Mouse (Mus musculus) hindbrain, embryonic 12.5 days (tissue): ENCODE results near the gene Ndufa6. TPM values are rescaled to one million over a fixed set of nuclear protein-coding genes. Genes with fewer than 3 reads are reported as not detected.
A peak's percentile ranks its signal among the peaks of the same experiment; 100 is the strongest.

Experiments used
- ATAC-seq: fragments of 200-750 bp; cut with Nextera tagmentation; 2 replicates; pipeline ENCODE4 v1.8.0; 2017; ENCODE audit warnings: moderate TSS enrichment; ENCODE audit not compliant: low FRiP score
- H3K27ac ChIP-seq: fragments of 300-500 bp; sonication (generic); 2 replicates; pipeline ENCODE4 v1.5.1; 2016; ENCODE audit warnings: mild to moderate bottlenecking
- H3K27me3 ChIP-seq: fragments of 300-500 bp; sonication (generic); 2 replicates; pipeline ENCODE4 v1.6.1; 2016; ENCODE audit warnings: mild to moderate bottlenecking
- H3K36me3 ChIP-seq: fragments of 300-500 bp; sonication (generic); 2 replicates; pipeline ENCODE4 v1.6.1; 2016; ENCODE audit warnings: mild to moderate bottlenecking
- H3K4me1 ChIP-seq: fragments of 300-500 bp; sonication (generic); 2 replicates; pipeline ENCODE4 v1.6.1; 2016
- H3K4me2 ChIP-seq: fragments of 300-500 bp; sonication (generic); replicated peaks from 2 replicates; pipeline ENCODE4 v1.6.1; 2016; ENCODE audit warnings: mild to moderate bottlenecking
- H3K4me3 ChIP-seq: fragments of 300-500 bp; sonication (generic); 2 replicates; pipeline ENCODE4 v1.5.1; 2016; ENCODE audit warnings: mild to moderate bottlenecking
- H3K9ac ChIP-seq: fragments of 300-500 bp; sonication (generic); 2 replicates; pipeline ENCODE4 v1.6.1; 2016; ENCODE audit warnings: mild to moderate bottlenecking, moderate library complexity
- H3K9me3 ChIP-seq: fragments of 300-500 bp; sonication (generic); replicated peaks from 2 replicates; pipeline ENCODE4 v1.6.1; 2016; ENCODE audit warnings: mild to moderate bottlenecking
- WGBS: fragments of 180-500 bp; shearing (Covaris S2); methylation state at CpG from one replicate; pipeline ENCODE4 v1.1.7; 2016; 5-methylcytosine and 5-hydroxymethylcytosine counted together
- polyA plus RNA-seq: library from polyadenylated mRNA; unstranded; fragments of >200 nt; fragmentation: Nextera tagmentation; extraction: Ambion mirVana; gene quantifications from 2 replicates; pipeline ENCODE4 v1.2.1, GENCODE M21; 2016

Ndufa6 gene
- polyA plus RNA-seq, 1 experiment from 2014 or later: 295 TPM

DNA sequence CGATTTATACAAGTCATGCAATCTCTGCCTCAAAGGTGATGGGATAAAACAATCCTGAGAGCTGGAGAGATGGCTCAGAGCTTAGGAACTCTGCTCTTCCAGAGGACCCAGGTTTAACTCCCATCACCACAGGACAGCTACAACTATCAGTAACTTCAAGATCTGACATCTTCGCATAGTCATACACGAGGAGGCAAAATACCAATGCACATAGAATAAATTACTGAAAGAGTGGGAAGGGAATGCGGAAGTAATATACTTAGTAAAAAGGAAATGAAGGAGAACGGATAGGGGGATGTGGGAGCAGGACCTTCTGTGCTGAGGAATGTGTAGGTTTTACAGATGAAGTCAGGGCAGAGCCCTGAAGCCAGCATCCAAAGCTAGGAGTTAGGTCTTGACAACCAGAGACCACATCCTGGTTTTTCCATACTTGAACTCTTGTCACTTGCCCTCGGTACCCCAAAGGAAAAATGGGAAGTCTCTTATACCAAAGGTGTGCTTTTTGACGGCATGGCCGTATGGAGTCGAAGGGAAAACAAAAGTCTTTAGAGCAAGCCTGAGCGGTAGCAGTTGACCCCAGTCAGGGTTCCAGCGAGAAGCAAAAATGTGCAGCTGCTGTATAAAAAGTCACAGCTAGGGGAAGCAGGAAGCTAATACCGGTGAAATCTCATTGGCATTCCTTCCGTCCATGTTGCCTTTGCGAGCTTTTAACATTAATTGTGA, 7.4 kb downstream of the Ndufa6 start:
- 68% methylated on average over 14 of the region's 14 CpGs for WGBS
- H3K4me3 ChIP-seq: peak overlapping the region; percentile 64
- H3K9ac ChIP-seq: peak overlapping the region; percentile 68
- H3K4me1 ChIP-seq: peaks cover 16% of the 10 kb centered on the region
- H3K4me2 ChIP-seq: peak overlapping the region; percentile 69
- peak; percentile 7; the same call in 1 of the 2 replicates for ATAC-seq
- 0 out of 2 replicates have a peak, but pooled peaks cover 4% of the 10 kb centered on the region for H3K27me3 ChIP-seq
- H3K36me3 ChIP-seq: peaks cover 36% of the 10 kb centered on the region
- no peaks in the 10 kb centered on the region for H3K9me3 ChIP-seq
- H3K27ac ChIP-seq: peak overlapping the region; percentile 85

DNA sequence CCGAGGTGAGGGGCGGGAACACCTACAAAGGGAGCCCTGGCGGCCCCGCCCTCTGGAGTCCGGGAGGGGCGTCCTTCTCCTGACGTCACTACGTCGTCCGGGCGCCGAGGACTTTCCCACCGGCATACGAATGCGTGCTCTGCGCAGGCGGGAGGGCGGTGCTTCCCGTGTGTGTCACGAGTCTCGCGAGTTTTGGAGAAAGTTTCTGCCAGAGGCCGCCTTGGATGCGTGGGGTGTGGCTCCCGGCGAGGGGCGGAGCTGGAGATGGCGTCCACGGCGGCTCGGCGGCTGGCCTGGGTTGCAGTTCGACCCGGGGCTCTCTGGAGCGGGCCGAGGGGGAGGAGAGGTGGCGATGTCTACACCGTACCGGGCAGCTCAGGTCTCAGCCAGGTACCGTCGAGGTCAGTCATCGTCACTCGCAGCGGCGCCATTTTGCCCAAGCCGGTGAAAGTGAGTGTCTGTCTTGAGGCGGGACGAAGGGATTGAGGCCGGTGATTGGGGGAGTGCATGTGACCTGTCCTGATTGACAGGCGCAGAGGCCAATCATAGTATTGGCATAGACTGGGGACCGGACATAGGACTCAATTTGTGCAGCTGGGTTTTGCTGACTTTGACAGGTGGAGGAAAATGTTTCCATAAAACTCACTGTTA, 8.2 kb downstream of the Ndufa6 start:
- Histone ChIP-seq H3K4me3 (peak overlapping the region; percentile 64), H3K27ac (peak overlapping the region; percentile 85), H3K4me1 (peaks cover 18% of the 10 kb centered on the region), H3K4me2 (peak overlapping the region; percentile 69), H3K9ac (peak overlapping the region; percentile 68), H3K36me3 (peaks cover 34% of the 10 kb centered on the region), H3K9me3 (no peaks in the 10 kb centered on the region), H3K27me3 (peaks cover 8% of the 10 kb centered on the region)
- under 1% methylated on average over 51 of the region's 51 CpGs for WGBS
- peak; percentile 99 for ATAC-seq

DNA sequence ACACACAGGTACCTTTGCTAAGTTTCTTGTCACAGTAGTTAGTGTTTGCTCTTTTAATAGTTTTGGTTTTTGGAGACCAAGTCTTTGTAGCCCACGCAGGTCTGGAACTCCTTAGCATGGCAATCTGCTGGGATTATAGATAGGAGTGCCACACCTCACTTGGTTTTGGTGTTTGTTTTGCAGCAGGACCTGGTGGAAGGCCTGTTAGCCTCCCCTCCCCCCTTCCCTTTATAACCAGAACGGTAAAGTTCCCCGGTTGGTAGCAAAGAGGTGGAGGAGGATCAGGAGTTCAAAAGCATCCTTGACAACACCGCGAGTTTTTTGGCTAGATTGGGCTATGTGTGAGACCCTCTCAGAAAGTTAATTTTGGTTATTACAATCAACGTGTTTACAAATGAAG, 9.2 kb downstream of the Ndufa6 start:
- no peak overlapping the region for H3K27ac ChIP-seq
- no peak for ATAC-seq
- H3K4me3 ChIP-seq: no peak overlapping the region
- H3K9me3 ChIP-seq: no peaks in the 10 kb centered on the region
- peaks cover 17% of the 10 kb centered on the region for H3K27me3 ChIP-seq
- WGBS: 89% methylated on average over 6 of the region's 6 CpGs
- H3K36me3 ChIP-seq: peaks cover 24% of the 10 kb centered on the region
- H3K4me2 ChIP-seq: no peak overlapping the region
- H3K4me1 ChIP-seq: peaks cover 23% of the 10 kb centered on the region
- H3K9ac ChIP-seq: no peak overlapping the region

DNA sequence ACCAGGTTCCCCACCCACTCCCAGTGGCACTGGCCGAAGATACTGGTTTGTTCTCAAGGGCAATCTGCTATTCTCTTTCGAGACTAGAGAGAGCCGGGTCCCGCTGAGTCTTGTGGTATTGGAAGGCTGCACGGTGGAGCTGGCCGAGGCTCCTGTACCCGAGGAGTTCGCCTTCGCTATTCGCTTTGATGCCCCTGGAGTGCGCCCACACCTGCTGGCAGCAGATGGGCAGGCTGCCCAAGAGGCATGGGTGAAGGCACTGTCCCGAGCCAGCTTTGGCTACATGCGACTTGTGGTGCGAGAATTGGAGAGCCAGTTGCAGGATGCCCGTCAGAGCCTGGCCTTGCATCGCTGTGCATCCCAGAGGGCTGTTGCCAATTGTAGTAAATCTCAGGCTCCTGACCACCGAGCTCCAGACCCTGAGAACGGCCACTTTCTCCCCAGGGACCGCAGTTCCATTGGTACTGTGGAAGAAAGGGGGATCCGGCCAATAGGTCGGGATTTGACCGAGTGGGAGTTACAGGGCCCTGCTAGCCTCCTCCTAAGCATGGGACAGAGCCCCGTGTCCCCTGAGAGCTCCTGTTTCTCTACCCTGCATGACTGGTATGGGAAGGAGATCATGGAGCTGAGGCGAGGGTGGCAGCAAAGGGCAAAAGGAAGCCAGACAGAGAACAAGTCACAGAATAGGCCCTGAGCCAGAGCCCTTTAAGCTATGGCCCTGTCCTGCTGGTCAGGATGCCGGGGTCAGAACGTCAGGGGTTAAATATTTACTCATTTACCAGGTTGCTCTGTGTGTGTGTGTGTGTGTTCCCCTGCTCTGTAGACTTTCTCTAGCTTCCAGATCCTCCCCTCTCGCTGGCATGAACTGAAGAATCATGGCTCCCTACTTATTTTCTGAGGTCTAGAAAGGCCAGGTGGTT, 10.5 kb downstream of the Ndufa6 start:
- H3K27ac ChIP-seq: no peak overlapping the region
- H3K9me3 ChIP-seq: no peaks in the 10 kb centered on the region

DNA sequence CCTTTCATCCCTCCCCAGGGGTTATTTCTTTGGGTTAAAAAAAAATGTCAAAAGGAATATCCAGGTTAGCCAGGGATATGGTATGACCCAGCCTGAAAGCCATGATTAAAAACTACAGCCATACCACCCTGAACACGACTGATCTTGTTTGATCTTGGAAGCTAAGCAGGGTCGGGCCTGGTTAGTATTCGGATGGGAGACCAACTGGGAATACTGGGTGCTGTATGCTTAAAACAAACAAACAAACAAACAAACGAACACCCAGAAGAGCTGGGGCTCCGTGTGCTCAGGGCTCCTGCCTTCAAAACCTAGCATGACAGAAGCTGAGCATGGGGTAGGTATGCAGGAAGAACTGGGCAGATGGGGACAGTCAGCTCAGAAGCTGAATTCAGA, 11.6 kb downstream of the Ndufa6 start:
- Histone ChIP-seq H3K4me1 (peaks cover 28% of the 10 kb centered on the region), H3K27ac (no peak overlapping the region), H3K9ac (no peak overlapping the region), H3K4me3 (no peak overlapping the region), H3K27me3 (peaks cover 23% of the 10 kb centered on the region), H3K36me3 (no peaks in the 10 kb centered on the region), H3K9me3 (no peaks in the 10 kb centered on the region), H3K4me2 (no peak overlapping the region)
- 84% methylated on average over 5 of the region's 5 CpGs for WGBS
- ATAC-seq: no peak

More for the DNA sequence above, 10.5 kb downstream of the Ndufa6 start:
- no peak overlapping the region for H3K9ac ChIP-seq
- peaks cover 23% of the 10 kb centered on the region for H3K27me3 ChIP-seq
- no peak overlapping the region for H3K4me3 ChIP-seq
- 85% methylated on average over 27 of the region's 27 CpGs for WGBS
- H3K4me2 ChIP-seq: 0 out of 2 replicates have a peak overlapping the region, but pooled peaks have one; percentile 6
- ATAC-seq: no peak
- H3K4me1 ChIP-seq: peaks cover 23% of the 10 kb centered on the region
- H3K36me3 ChIP-seq: peaks cover 11% of the 10 kb centered on the region

DNA sequence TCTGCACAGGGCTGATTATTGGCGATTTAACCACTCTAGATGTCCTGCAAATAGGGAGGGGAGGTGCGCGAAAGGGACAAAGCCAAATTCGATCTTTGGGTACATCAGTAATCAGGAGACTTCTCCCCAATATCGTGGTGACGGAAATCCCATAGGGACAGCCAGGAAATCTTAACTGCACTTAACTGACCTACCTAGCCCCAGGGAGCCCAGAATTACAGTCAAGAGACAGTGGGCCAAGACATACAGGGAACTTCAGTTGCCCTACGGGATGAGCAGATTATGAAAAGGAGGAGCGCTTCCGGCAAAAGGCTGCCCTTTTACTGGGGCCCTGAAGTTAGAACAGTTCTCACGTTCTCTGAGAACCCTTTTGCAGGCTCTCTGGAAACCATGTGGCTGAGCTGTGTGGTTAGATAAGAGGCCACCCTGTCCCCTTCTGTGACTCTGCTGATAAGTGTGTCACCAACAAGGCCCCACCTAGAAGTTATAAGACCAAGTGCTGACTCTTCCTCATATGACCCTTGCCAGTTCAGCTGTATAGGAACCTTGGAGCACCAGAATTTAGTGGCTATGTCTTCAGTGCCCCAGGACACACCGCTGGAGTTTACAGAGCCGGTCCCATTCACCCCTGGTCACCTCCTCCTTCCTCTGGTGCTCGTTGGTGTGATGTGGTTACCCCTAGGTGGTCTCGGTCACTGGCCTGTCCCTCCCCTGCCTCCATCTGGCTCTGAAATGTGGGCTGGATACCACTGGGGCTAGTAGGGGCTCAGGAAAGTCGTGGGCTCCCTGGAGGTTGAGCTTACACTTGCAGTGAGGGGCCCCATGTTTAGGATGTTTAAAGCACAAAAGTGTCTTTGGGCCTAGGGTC, 12.2 kb downstream of the Ndufa6 start:
- ATAC-seq: no peak
- H3K9ac ChIP-seq: no peak overlapping the region
- 0 out of 2 replicates have a peak overlapping the region, but pooled peaks have one; percentile 13 for H3K27ac ChIP-seq
- peaks cover 27% of the 10 kb centered on the region for H3K4me1 ChIP-seq
- WGBS: 69% methylated on average over 15 of the region's 15 CpGs
- H3K36me3 ChIP-seq: no peaks in the 10 kb centered on the region
- peak overlapping the region; percentile 34 for H3K4me3 ChIP-seq
- peak overlapping the region; percentile 54 for H3K4me2 ChIP-seq
- no peaks in the 10 kb centered on the region for H3K9me3 ChIP-seq
- H3K27me3 ChIP-seq: peaks cover 23% of the 10 kb centered on the region

DNA sequence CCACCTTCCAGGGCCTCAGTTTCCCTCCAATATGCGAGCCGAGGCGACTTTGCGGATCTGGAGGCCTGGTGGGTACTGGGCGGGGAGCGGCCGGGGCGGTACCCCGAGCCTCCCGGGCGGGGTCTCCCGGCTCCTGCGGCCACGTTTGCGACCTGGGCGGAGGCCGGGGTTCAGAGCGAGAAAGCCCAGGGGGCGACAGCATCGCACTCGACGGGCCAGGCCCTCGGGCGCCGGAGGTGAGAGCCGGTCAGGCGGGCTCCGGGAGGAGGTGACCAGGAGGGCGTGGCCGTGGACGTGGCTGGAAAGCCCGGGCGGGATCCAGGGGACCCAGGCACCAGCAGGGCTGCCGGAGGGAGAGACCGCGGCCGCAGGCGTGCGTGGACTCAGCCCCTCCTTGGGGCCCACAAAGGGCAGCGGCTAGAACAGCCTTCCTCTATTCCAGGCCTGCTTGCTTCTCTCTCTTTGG, 13.1 kb downstream of the Ndufa6 start:
- peaks cover 23% of the 10 kb centered on the region for H3K27me3 ChIP-seq
- H3K4me1 ChIP-seq: peaks cover 30% of the 10 kb centered on the region
- no peak for ATAC-seq
- H3K4me3 ChIP-seq: peak overlapping the region; percentile 34
- H3K27ac ChIP-seq: 0 out of 2 replicates have a peak overlapping the region, but pooled peaks have one; percentile 13
- WGBS: 2% methylated on average over 40 of the region's 40 CpGs
- no peaks in the 10 kb centered on the region for H3K9me3 ChIP-seq
- H3K9ac ChIP-seq: peak overlapping the region; percentile 61
- H3K4me2 ChIP-seq: peak overlapping the region; percentile 54
- H3K36me3 ChIP-seq: 0 out of 2 replicates have a peak, but pooled peaks cover under 1% of the 10 kb centered on the region

DNA sequence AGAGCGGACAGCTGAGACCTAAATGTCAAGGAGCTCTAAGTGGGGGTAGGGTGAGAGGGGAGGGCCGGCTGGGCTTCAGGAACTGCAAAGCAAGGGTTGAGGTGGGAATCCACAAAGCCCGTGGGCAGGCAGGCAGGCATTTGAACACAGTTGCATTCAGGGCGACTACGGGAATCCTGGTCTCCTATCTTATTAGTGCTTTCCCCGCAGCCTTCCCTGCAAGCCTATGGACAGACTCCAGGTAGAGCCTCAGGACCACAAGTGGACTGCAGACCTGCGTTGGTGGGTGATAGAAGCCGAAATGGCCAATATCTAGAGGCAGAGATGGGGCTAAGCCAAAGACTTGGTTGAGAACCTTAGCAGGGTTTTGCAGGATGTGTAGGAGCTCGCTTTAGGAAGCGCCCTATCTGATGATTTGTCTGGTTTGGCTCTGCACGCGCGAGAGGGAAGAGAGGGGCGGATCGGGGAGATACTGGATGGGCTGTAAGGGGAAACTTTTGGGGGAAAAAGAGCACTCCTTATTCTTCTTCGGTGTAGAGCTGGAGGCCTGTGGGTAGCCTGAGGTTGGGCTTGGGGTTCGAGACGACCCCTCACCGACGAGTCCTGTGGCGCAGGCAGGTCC, 13.6 kb downstream of the Ndufa6 start:
- no peak for ATAC-seq
- Histone ChIP-seq H3K4me1 (peaks cover 30% of the 10 kb centered on the region), H3K4me2 (peak overlapping the region; percentile 54), H3K36me3 (peaks cover 6% of the 10 kb centered on the region), H3K4me3 (peak overlapping the region; percentile 34), H3K27ac (no peak overlapping the region), H3K9ac (peak overlapping the region; percentile 61), H3K27me3 (peaks cover 23% of the 10 kb centered on the region), H3K9me3 (no peaks in the 10 kb centered on the region)
- 42% methylated on average over 21 of the region's 21 CpGs for WGBS

DNA sequence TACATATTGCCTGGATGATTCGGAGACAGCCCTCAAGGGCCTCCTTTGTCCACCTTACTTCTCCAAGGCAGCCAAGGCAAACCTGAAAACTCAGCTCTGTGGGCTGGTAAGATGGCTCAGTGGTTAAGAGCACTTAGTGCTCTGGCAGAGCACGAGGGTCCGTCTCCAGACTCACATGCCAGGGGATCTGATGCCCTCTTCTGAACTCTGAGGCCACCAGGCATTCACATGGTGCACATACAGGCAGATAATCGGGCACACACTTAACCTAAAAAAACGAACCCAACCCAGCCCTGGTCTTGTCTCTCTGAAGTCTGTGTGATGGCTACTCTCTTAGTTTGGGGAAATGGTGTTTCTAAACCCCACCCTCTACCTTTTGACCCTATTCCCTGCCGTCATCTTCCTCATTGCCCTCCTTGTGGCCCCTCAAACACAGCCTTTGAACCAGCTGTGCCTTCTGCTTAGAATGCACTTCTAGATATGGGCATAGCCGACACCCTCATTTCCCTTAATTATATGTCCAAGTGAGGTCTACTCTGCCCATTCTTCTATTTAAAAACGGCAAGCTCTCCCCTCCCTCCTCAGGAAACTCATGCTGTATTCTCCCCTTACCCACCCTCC, 14.4 kb downstream of the Ndufa6 start:
- 79% methylated on average over 8 of the region's 8 CpGs for WGBS
- Histone ChIP-seq H3K36me3 (peaks cover 14% of the 10 kb centered on the region), H3K4me3 (no peak overlapping the region), H3K27ac (peak overlapping the region; percentile 7; the same call in 1 of the 2 replicates), H3K9ac (no peak overlapping the region), H3K4me2 (no peak overlapping the region), H3K9me3 (no peaks in the 10 kb centered on the region), H3K4me1 (peaks cover 30% of the 10 kb centered on the region), H3K27me3 (peaks cover 23% of the 10 kb centered on the region)
- no peak for ATAC-seq

DNA sequence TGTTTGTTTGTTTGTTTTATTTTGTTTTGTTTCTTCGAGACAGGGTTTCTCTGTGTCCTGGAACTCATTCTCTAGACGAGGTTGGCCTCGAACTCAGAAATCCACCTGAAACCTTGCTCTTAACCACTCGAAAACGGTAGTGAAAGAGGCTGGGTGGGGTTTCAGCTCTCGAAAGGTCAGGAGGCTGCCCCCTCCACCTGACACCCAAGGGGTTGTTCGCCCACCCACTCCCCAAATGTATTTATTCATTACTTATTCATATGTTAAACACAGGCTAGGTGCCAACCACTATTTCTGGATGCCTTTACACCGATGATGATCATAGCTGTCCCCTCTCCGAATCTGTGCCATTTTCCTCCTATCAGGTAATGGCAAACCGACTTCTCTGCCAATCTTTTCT, 15.0 kb downstream of the Ndufa6 start:
- ATAC-seq: no peak
- Histone ChIP-seq H3K27ac (peak overlapping the region; percentile 46; the same call in 1 of the 2 replicates), H3K4me2 (peak overlapping the region; percentile 62), H3K4me1 (peaks cover 30% of the 10 kb centered on the region), H3K36me3 (peaks cover 20% of the 10 kb centered on the region), H3K4me3 (peak overlapping the region; percentile 45), H3K9ac (peak overlapping the region; percentile 63; the same call in 1 of the 2 replicates), H3K9me3 (no peaks in the 10 kb centered on the region), H3K27me3 (peaks cover 23% of the 10 kb centered on the region)
- WGBS: 56% methylated on average over 10 of the region's 10 CpGs
